Mouse (Mus musculus) liver, embryonic 11.5 days (tissue): Measurements from ENCODE around the gene Scube1. TPM values are rescaled to one million over a fixed set of nuclear protein-coding genes. Genes with fewer than 3 reads are reported as not detected.

ENCODE experiments used
- ATAC-seq: fragments of 200-750 bp; cut with Nextera tagmentation; replicated peaks from 2 replicates; pipeline ENCODE4 v1.8.0; 2017; ENCODE audit warnings: moderate number of reproducible peaks, mild to moderate bottlenecking, moderate TSS enrichment, moderate library complexity; ENCODE audit not compliant: low FRiP score
- DNase-seq: peaks from one replicate; pipeline ENCODE4 v3.0.0-alpha.2; 2017; ENCODE audit warnings: low spot score
- H3K27ac ChIP-seq: fragments of 300-500 bp; sonication (generic); 2 replicates; pipeline ENCODE4 v1.5.1; 2014; ENCODE audit warnings: mild to moderate bottlenecking, low read depth, low read length, control low read depth
- H3K27me3 ChIP-seq: fragments of 300-500 bp; sonication (generic); replicated peaks from 2 replicates; pipeline ENCODE4 v1.6.1; 2014; ENCODE audit warnings: low read length, mixed read lengths; ENCODE audit not compliant: control insufficient read depth, insufficient read depth
- H3K36me3 ChIP-seq: fragments of 300-500 bp; sonication (generic); 2 replicates; pipeline ENCODE4 v1.6.1; 2014; ENCODE audit warnings: mild to moderate bottlenecking, low read length, moderate library complexity, mixed read lengths; ENCODE audit not compliant: control insufficient read depth, insufficient read depth
- H3K4me1 ChIP-seq: fragments of 300-500 bp; sonication (generic); replicated peaks from 2 replicates; pipeline ENCODE4 v1.6.1; 2014; ENCODE audit warnings: low read length, mixed read lengths; ENCODE audit not compliant: control insufficient read depth, insufficient read depth
- H3K4me2 ChIP-seq: fragments of 300-500 bp; sonication (generic); 2 replicates; pipeline ENCODE4 v1.6.1; 2014; ENCODE audit warnings: mild to moderate bottlenecking, control low read depth, moderate library complexity
- H3K4me3 ChIP-seq: fragments of 300-500 bp; sonication (generic); 2 replicates; pipeline ENCODE4 v1.5.1; 2014; ENCODE audit warnings: low read depth, low read length, control low read depth
- H3K9ac ChIP-seq: fragments of 300-500 bp; sonication (generic); 2 replicates; pipeline ENCODE4 v1.6.1; 2014; ENCODE audit warnings: low read depth, low read length, control low read depth
- H3K9me3 ChIP-seq: fragments of 300-500 bp; sonication (generic); 2 replicates; pipeline ENCODE4 v1.6.1; 2016; ENCODE audit warnings: low read length, inconsistent platforms, mixed read lengths; ENCODE audit not compliant: control insufficient read depth
- WGBS: fragments of 180-500 bp; shearing (Covaris S2); extraction: QIAGEN DNeasy Blood & Tissue Kit; methylation state at CpG from one replicate; pipeline ENCODE4 v1.1.7; 2014; 5-methylcytosine and 5-hydroxymethylcytosine counted together
- polyA plus RNA-seq: library from polyadenylated mRNA; unstranded; fragments of >200 nt; fragmentation: Nextera tagmentation; extraction: Ambion mirVana; gene quantifications from 2 replicates; pipeline ENCODE4 v1.2.1, GENCODE M21; 2014

Gene Scube1
- polyA plus RNA-seq, 1 experiment from 2014 or later, result 4.0 TPM

GRCm38 (mm10) chr15:83679729-83680128 lies 45.1 kb downstream of the Scube1 start:
- DNase-seq (no peak), ATAC-seq (no peak)
- H3K9me3 ChIP-seq, result no peaks in the 10 kb centered on the region
- no peak overlapping the region for H3K4me2 ChIP-seq
- no peak overlapping the region for H3K27ac ChIP-seq
- 72% methylated on average over 5 of the region's 5 CpGs for WGBS
- no peaks in the 10 kb centered on the region for H3K4me1 ChIP-seq
- H3K9ac ChIP-seq, result no peak overlapping the region
- no peaks in the 10 kb centered on the region for H3K36me3 ChIP-seq
- peaks cover 13% of the 10 kb centered on the region for H3K27me3 ChIP-seq
- no peak overlapping the region for H3K4me3 ChIP-seq

DNA sequence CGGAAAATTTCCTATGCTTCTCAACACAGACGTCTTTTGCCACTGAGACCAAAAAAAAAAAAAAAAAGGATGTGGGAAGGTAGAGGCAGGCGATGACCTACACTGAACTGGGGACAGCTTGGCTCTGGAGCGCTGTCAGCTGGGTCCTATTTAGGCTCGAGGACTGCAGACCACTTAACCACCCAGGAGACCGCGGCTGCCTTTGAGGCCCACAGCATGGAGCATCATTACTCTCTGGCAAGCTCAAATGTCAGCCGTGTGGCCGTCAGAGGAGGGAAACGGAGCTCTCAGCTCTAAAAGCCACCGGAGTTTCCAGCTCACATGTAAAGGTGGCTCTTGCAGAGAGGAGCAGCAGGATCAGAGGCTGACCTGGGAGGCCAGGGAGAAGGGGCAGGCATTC lies 46.2 kb downstream of the Scube1 start:
- Histone ChIP-seq H3K4me1 (no peaks in the 10 kb centered on the region), H3K36me3 (no peaks in the 10 kb centered on the region), H3K9ac (no peak overlapping the region), H3K27me3 (peaks cover 13% of the 10 kb centered on the region), H3K9me3 (no peaks in the 10 kb centered on the region), H3K27ac (no peak overlapping the region), H3K4me3 (no peak overlapping the region), H3K4me2 (no peak overlapping the region)
- no peak for DNase-seq
- no peak for ATAC-seq
- 13% methylated on average over 11 of the region's 11 CpGs for WGBS

- no peak overlapping the region for H3K4me3 ChIP-seq
- DNase-seq, result no peak
- H3K27me3 ChIP-seq, result peaks cover 13% of the 10 kb centered on the region
- no peaks in the 10 kb centered on the region for H3K4me1 ChIP-seq
- H3K9ac ChIP-seq, result no peak overlapping the region
- H3K27ac ChIP-seq, result no peak overlapping the region
- WGBS, result 21% methylated on average over 7 of the region's 7 CpGs
- H3K9me3 ChIP-seq, result no peaks in the 10 kb centered on the region
- H3K36me3 ChIP-seq, result no peaks in the 10 kb centered on the region
- H3K4me2 ChIP-seq, result no peak overlapping the region
- ATAC-seq, result no peak
Observed at GRCm38 (mm10) chr15:83678089-83678488, 46.7 kb downstream of the Scube1 start.

DNA sequence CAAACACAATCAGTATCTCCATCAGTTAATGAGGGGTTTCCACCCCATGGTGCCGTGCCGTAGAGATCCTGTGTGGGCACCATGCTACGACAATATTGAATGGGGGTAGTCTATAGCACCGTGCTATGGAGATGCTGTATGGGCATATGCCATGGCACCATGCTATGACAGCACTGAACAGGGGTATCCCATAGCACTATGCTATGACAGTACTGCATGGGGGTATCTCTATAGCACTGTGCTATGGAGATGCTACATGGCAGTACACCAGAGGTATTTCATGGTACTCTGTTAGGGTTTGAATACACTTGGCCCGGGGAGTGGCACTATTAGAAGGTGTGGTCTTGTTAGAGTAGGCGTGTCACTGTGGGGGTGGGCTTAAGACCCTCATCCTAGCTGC lies 47.7 kb downstream of the Scube1 start:
- peaks cover 13% of the 10 kb centered on the region for H3K27me3 ChIP-seq
- ATAC-seq (no peak), DNase-seq (no peak)
- 83% methylated on average over 6 of the region's 6 CpGs for WGBS
- no peaks in the 10 kb centered on the region for H3K9me3 ChIP-seq
- H3K9ac ChIP-seq, result no peak overlapping the region
- H3K27ac ChIP-seq, result no peak overlapping the region
- no peak overlapping the region for H3K4me2 ChIP-seq
- H3K4me1 ChIP-seq, result no peaks in the 10 kb centered on the region
- H3K36me3 ChIP-seq, result no peaks in the 10 kb centered on the region
- no peak overlapping the region for H3K4me3 ChIP-seq

- Histone ChIP-seq H3K9me3 (no peaks in the 10 kb centered on the region), H3K4me2 (no peak overlapping the region), H3K27me3 (peaks cover 13% of the 10 kb centered on the region), H3K36me3 (no peaks in the 10 kb centered on the region), H3K4me1 (no peaks in the 10 kb centered on the region), H3K9ac (no peak overlapping the region), H3K4me3 (no peak overlapping the region), H3K27ac (no peak overlapping the region)
- ATAC-seq (no peak), DNase-seq (no peak)
- WGBS, result 68% methylated on average over 3 of the region's 3 CpGs
Observed at GRCm38 (mm10) chr15:83676286-83676685, 48.5 kb downstream of the Scube1 start.

- peaks cover 5% of the 10 kb centered on the region for H3K27me3 ChIP-seq
- no peak overlapping the region for H3K4me2 ChIP-seq
- ATAC-seq (no peak), DNase-seq (no peak)
- 75% methylated on average over 3 of the region's 3 CpGs for WGBS
- H3K4me1 ChIP-seq, result no peaks in the 10 kb centered on the region
- no peaks in the 10 kb centered on the region for H3K9me3 ChIP-seq
- H3K9ac ChIP-seq, result no peak overlapping the region
- H3K27ac ChIP-seq, result no peak overlapping the region
- H3K4me3 ChIP-seq, result no peak overlapping the region
- H3K36me3 ChIP-seq, result no peaks in the 10 kb centered on the region
Observed at GRCm38 (mm10) chr15:83673621-83674020, 51.2 kb downstream of the Scube1 start.

- no peak overlapping the region for H3K4me3 ChIP-seq
- no peak for ATAC-seq
- no peak overlapping the region for H3K27ac ChIP-seq
- H3K4me2 ChIP-seq, result no peak overlapping the region
- no peaks in the 10 kb centered on the region for H3K9me3 ChIP-seq
- no peaks in the 10 kb centered on the region for H3K36me3 ChIP-seq
- H3K27me3 ChIP-seq, result no peaks in the 10 kb centered on the region
- DNase-seq, result no peak
- H3K4me1 ChIP-seq, result no peaks in the 10 kb centered on the region
- no peak overlapping the region for H3K9ac ChIP-seq
- WGBS, result 67% methylated on average over 6 of the region's 6 CpGs
Observed at GRCm38 (mm10) chr15:83667501-83667900, 57.3 kb downstream of the Scube1 start.

GRCm38 (mm10) chr15:83666418-83666817 lies 58.4 kb downstream of the Scube1 start:
- H3K4me3 ChIP-seq, result no peak overlapping the region
- no peaks in the 10 kb centered on the region for H3K4me1 ChIP-seq
- DNase-seq (no peak), ATAC-seq (no peak)
- no peak overlapping the region for H3K27ac ChIP-seq
- no peak overlapping the region for H3K9ac ChIP-seq
- no peaks in the 10 kb centered on the region for H3K27me3 ChIP-seq
- H3K36me3 ChIP-seq, result no peaks in the 10 kb centered on the region
- 74% methylated on average over 10 of the region's 10 CpGs for WGBS
- H3K9me3 ChIP-seq, result no peaks in the 10 kb centered on the region
- H3K4me2 ChIP-seq, result no peak overlapping the region

- 78% methylated on average over 6 of the region's 6 CpGs for WGBS
Observed at GRCm38 (mm10) chr15:83665993-83666392, 58.8 kb downstream of the Scube1 start.

More at GRCm38 (mm10) chr15:83665993-83666392, 58.8 kb downstream of the Scube1 start:
- no peak overlapping the region for H3K9ac ChIP-seq
- H3K4me3 ChIP-seq, result no peak overlapping the region
- H3K27ac ChIP-seq, result no peak overlapping the region
- no peak for ATAC-seq
- DNase-seq, result no peak
- no peaks in the 10 kb centered on the region for H3K27me3 ChIP-seq
- no peak overlapping the region for H3K4me2 ChIP-seq
- H3K4me1 ChIP-seq, result no peaks in the 10 kb centered on the region
- H3K9me3 ChIP-seq, result no peaks in the 10 kb centered on the region
- H3K36me3 ChIP-seq, result no peaks in the 10 kb centered on the region
